Mouse (Mus musculus) megakaryocyte, embryonic 14.5 days (primary cell): ENCODE measurements at regions not wholly inside any gene's neighbourhood (a gene's known extent, or its start where the extent isn't known, plus 50 kb on each side); places are given as distances from the start of the nearest gene placed in this dataset.

Source experiments
- FLI1 ChIP-seq: IDR thresholded peaks from 2 replicates; pipeline ENCODE4 v1.6.1; 2012; ENCODE audit warnings: low read length, inconsistent platforms, mixed read lengths
- GATA1 ChIP-seq: IDR thresholded peaks from 3 replicates; pipeline ENCODE4 v1.6.1; 2012; ENCODE audit warnings: mixed read lengths, low read length, inconsistent platforms, borderline replicate concordance

DNA sequence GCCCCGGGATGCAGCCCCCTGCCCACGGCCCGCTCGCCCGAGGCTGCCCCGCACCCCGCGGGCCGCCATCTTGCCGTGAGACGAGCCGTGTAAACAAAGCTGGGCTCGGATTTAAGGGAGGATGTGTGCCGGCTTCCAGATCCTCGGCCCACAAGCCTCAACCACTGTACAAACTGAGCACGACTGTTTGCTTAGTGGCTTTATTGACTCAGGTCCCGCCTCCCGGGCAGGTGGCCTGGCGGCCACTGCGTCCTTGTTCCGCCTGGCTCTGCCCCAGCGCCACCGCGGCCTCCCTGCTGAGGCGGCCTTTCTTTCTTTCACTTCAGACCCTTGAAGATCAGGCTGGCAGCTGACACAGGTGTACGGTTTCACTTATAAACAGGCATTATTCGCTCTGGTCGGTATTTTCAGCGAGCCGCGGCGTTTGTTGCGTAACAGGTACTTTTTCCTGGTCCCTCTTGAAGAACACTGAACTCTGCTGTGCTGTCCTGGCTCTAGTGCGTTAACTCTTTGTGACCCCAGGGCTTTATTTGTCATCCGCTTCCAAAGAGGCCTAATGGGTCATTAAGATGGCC is 128.1 kb upstream of the Zfp706 start:
- TF ChIP-seq GATA1: no peak
- TF ChIP-seq FLI1: no peak
